Mouse (Mus musculus): ENCODE data around the gene Nsmce1. TPM values are rescaled to one million over a fixed set of nuclear protein-coding genes. Genes with fewer than 3 reads are reported as not detected.
A peak's percentile ranks its signal among the peaks of the same experiment; 100 is the strongest.

Nsmce1 gene
- 35.5 and 38.0 TPM in 2 replicates for polyA plus RNA-seq (2012; rRNA removed)

- DNase-seq: peak; percentile 91
- Histone ChIP-seq H3K4me3 (replicated peaks; ENCODE audit: extremely low read depth, low read depth, low read length) (peak within 1 kb of the TSS; percentile 89), H3K4me1 (ENCODE audit: control insufficient read depth, insufficient read depth, low read length) (peaks cover 2% of the 10 kb centered on the region; the same call in 1 of the 2 replicates)
- TF ChIP-seq CTCF (IDR thresholded peaks at IDR 0.05; ENCODE audit: insufficient read depth, low read length) (no peak), POLR2A (IDR thresholded peaks at IDR 0.05; ENCODE audit: borderline replicate concordance, extremely low read depth, low read depth, low read length) (peak; percentile 45; the same call in 1 of the 2 replicates)
- under 1% methylated on average over 56 of the region's 56 CpGs for WGBS
Measured at GRCm38 (mm10) chr7:125490947-125491735, at the start of gene Nsmce1. Gene Nsmce1 (minus strand): TSS chr7:125491596.

GRCm38 (mm10) chr7:125541026-125541425 is 49.6 kb upstream of the Nsmce1 start:
- Histone ChIP-seq H3K4me1 (ENCODE audit: control insufficient read depth, insufficient read depth, low read length) (0 out of 2 replicates have a peak, but pooled peaks cover 3% of the 10 kb centered on the region), H3K4me3 (replicated peaks; ENCODE audit: extremely low read depth, low read depth, low read length) (no peak overlapping the region)
- no peak for DNase-seq
- no peak for TF ChIP-seq CTCF (IDR thresholded peaks at IDR 0.05; ENCODE audit: insufficient read depth, low read length)
- no peak for TF ChIP-seq POLR2A (IDR thresholded peaks at IDR 0.05; ENCODE audit: borderline replicate concordance, extremely low read depth, low read depth, low read length)
- 71% methylated on average over 1 of the region's 1 CpGs for WGBS

GRCm38 (mm10) chr7:125539351-125539750 is 48.0 kb upstream of the Nsmce1 start:
- DNase-seq: no peak
- H3K4me3 ChIP-seq (replicated peaks; ENCODE audit: extremely low read depth, low read depth, low read length): no peak overlapping the region
- WGBS: 72% methylated on average over 3 of the region's 3 CpGs
- 0 out of 2 replicates have a peak, but pooled peaks cover 3% of the 10 kb centered on the region for H3K4me1 ChIP-seq (ENCODE audit: control insufficient read depth, insufficient read depth, low read length)
- TF ChIP-seq POLR2A (IDR thresholded peaks at IDR 0.05; ENCODE audit: borderline replicate concordance, extremely low read depth, low read depth, low read length): no peak
- no peak for TF ChIP-seq CTCF (IDR thresholded peaks at IDR 0.05; ENCODE audit: insufficient read depth, low read length)

GRCm38 (mm10) chr7:125527901-125528580 is 36.6 kb upstream of the Nsmce1 start:
- Histone ChIP-seq H3K4me3 (replicated peaks; ENCODE audit: extremely low read depth, low read depth, low read length) (no peak overlapping the region), H3K4me1 (ENCODE audit: control insufficient read depth, insufficient read depth, low read length) (no peaks in the 10 kb centered on the region)
- TF ChIP-seq POLR2A (IDR thresholded peaks at IDR 0.05; ENCODE audit: borderline replicate concordance, extremely low read depth, low read depth, low read length): no peak
- no peak for TF ChIP-seq CTCF (IDR thresholded peaks at IDR 0.05; ENCODE audit: insufficient read depth, low read length)
- WGBS: 88% methylated on average over 9 of the region's 9 CpGs
- no peak for DNase-seq

GRCm38 (mm10) chr7:125527186-125527585 is 35.8 kb upstream of the Nsmce1 start:
- no peak for DNase-seq
- Histone ChIP-seq H3K4me1 (ENCODE audit: control insufficient read depth, insufficient read depth, low read length) (no peaks in the 10 kb centered on the region), H3K4me3 (replicated peaks; ENCODE audit: extremely low read depth, low read depth, low read length) (no peak overlapping the region)
- 82% methylated on average over 6 of the region's 6 CpGs for WGBS
- TF ChIP-seq POLR2A (IDR thresholded peaks at IDR 0.05; ENCODE audit: borderline replicate concordance, extremely low read depth, low read depth, low read length): no peak
- no peak for TF ChIP-seq CTCF (IDR thresholded peaks at IDR 0.05; ENCODE audit: insufficient read depth, low read length)

GRCm38 (mm10) chr7:125523051-125523450 is 31.7 kb upstream of the Nsmce1 start:
- TF ChIP-seq CTCF (IDR thresholded peaks at IDR 0.05; ENCODE audit: insufficient read depth, low read length) (no peak), POLR2A (IDR thresholded peaks at IDR 0.05; ENCODE audit: borderline replicate concordance, extremely low read depth, low read depth, low read length) (no peak)
- Histone ChIP-seq H3K4me3 (replicated peaks; ENCODE audit: extremely low read depth, low read depth, low read length) (no peak overlapping the region), H3K4me1 (ENCODE audit: control insufficient read depth, insufficient read depth, low read length) (no peaks in the 10 kb centered on the region)
- DNase-seq: no peak
- 44% methylated on average over 3 of the region's 3 CpGs for WGBS

GRCm38 (mm10) chr7:125519715-125520114 is 28.3 kb upstream of the Nsmce1 start:
- 77% methylated on average over 3 of the region's 3 CpGs for whole genome bisulfite sequencing
- Histone ChIP-seq H3K4me3 (replicated peaks; ENCODE audit: extremely low read depth, low read depth, low read length) (no peak overlapping the region), H3K4me1 (ENCODE audit: control insufficient read depth, insufficient read depth, low read length) (peaks cover under 1% of the 10 kb centered on the region; the same call in 1 of the 2 replicates)
- TF ChIP-seq POLR2A (IDR thresholded peaks at IDR 0.05; ENCODE audit: borderline replicate concordance, extremely low read depth, low read depth, low read length): no peak
- DNase-seq: no peak

GRCm38 (mm10) chr7:125517470-125517869 is 26.1 kb upstream of the Nsmce1 start:
- 84% methylated on average over 6 of the region's 6 CpGs for WGBS
- peaks cover 2% of the 10 kb centered on the region; the same call in 1 of the 2 replicates for H3K4me1 ChIP-seq (ENCODE audit: control insufficient read depth, insufficient read depth, low read length)
- H3K4me3 ChIP-seq (replicated peaks; ENCODE audit: extremely low read depth, low read depth, low read length): no peak overlapping the region
- TF ChIP-seq CTCF (IDR thresholded peaks at IDR 0.05; ENCODE audit: insufficient read depth, low read length) (no peak), POLR2A (IDR thresholded peaks at IDR 0.05; ENCODE audit: borderline replicate concordance, extremely low read depth, low read depth, low read length) (no peak)
- DNase-seq: no peak

GRCm38 (mm10) chr7:125516723-125517122 is 25.3 kb upstream of the Nsmce1 start:
- no peak for TF ChIP-seq CTCF (IDR thresholded peaks at IDR 0.05; ENCODE audit: insufficient read depth, low read length)
- WGBS: 81% methylated on average over 8 of the region's 8 CpGs
- H3K4me1 ChIP-seq (ENCODE audit: control insufficient read depth, insufficient read depth, low read length): peaks cover 2% of the 10 kb centered on the region; the same call in 1 of the 2 replicates
- no peak for DNase-seq
- H3K4me3 ChIP-seq (replicated peaks; ENCODE audit: extremely low read depth, low read depth, low read length): no peak overlapping the region

Measured in lung, adult 2 months (tissue).